Mouse (Mus musculus) stomach, postnatal 0 days (tissue): ENCODE results near the gene Sycp2l. TPM values are rescaled to one million over a fixed set of nuclear protein-coding genes. Genes with fewer than 3 reads are reported as not detected.

Experiments
- ATAC-seq: fragments of 200-750 bp; cut with Nextera tagmentation; 2 replicates; pipeline ENCODE4 v1.8.0; 2017; ENCODE audit not compliant: low FRiP score, low TSS enrichment
- DNase-seq: peaks from one replicate; pipeline ENCODE4 v3.0.0-alpha.2; 2016; ENCODE audit warnings: low spot score
- H3K27ac ChIP-seq: fragments of 300-500 bp; sonication (generic); replicated peaks from 2 replicates; pipeline ENCODE4 v1.5.1; 2014; ENCODE audit warnings: mild to moderate bottlenecking, control low read depth
- H3K27me3 ChIP-seq: fragments of 300-500 bp; sonication (generic); 2 replicates; pipeline ENCODE4 v1.6.1; 2014; ENCODE audit warnings: low read length; ENCODE audit not compliant: control insufficient read depth, insufficient read depth
- H3K36me3 ChIP-seq: fragments of 300-500 bp; sonication (generic); 2 replicates; pipeline ENCODE4 v1.6.1; 2014; ENCODE audit warnings: low read length, mixed read lengths; ENCODE audit not compliant: control insufficient read depth, insufficient read depth
- H3K4me1 ChIP-seq: fragments of 300-500 bp; sonication (generic); replicated peaks from 2 replicates; pipeline ENCODE4 v1.6.1; 2014; ENCODE audit warnings: antibody characterized with exemption; ENCODE audit not compliant: control insufficient read depth, insufficient read depth
- H3K4me2 ChIP-seq: fragments of 300-500 bp; sonication (generic); replicated peaks from 2 replicates; pipeline ENCODE4 v1.6.1; 2014; ENCODE audit warnings: low read depth, mild to moderate bottlenecking, control low read depth, moderate library complexity
- H3K4me3 ChIP-seq: fragments of 300-500 bp; sonication (generic); 2 replicates; pipeline ENCODE4 v1.5.1; 2014; ENCODE audit warnings: low read depth, low read length, control low read depth
- H3K9ac ChIP-seq: fragments of 300-500 bp; sonication (generic); 2 replicates; pipeline ENCODE4 v1.6.1; 2014; ENCODE audit warnings: mild to moderate bottlenecking, low read length, control low read depth, mixed read lengths
- H3K9me3 ChIP-seq: fragments of 300-500 bp; sonication (generic); 2 replicates; pipeline ENCODE4 v1.6.1; 2016; ENCODE audit warnings: low read length; ENCODE audit not compliant: control insufficient read depth
- CTCF ChIP-seq: IDR thresholded peaks from 2 replicates; pipeline ENCODE4 v1.5.1; 2016; ENCODE audit warnings: antibody characterized with exemption, low read depth, mild to moderate bottlenecking, moderate library complexity
- EP300 ChIP-seq: optimal IDR thresholded peaks from 2 replicates; pipeline ENCODE3; 2016; ENCODE audit warnings: antibody characterized with exemption
- WGBS: fragments of 180-500 bp; shearing (Covaris S2); extraction: QIAGEN DNeasy Blood & Tissue Kit; methylation state at CpG from one replicate; pipeline ENCODE4 v1.1.7; 2014; 5-methylcytosine and 5-hydroxymethylcytosine counted together
- polyA plus RNA-seq: library from polyadenylated mRNA; unstranded; fragments of >200 nt; fragmentation: Nextera tagmentation; extraction: Ambion mirVana; gene quantifications from 2 replicates; pipeline ENCODE4 v1.2.1, GENCODE M21; 2015

Sycp2l gene
- polyA plus RNA-seq, 1 experiment from 2014 or later: 0.11 TPM

DNA sequence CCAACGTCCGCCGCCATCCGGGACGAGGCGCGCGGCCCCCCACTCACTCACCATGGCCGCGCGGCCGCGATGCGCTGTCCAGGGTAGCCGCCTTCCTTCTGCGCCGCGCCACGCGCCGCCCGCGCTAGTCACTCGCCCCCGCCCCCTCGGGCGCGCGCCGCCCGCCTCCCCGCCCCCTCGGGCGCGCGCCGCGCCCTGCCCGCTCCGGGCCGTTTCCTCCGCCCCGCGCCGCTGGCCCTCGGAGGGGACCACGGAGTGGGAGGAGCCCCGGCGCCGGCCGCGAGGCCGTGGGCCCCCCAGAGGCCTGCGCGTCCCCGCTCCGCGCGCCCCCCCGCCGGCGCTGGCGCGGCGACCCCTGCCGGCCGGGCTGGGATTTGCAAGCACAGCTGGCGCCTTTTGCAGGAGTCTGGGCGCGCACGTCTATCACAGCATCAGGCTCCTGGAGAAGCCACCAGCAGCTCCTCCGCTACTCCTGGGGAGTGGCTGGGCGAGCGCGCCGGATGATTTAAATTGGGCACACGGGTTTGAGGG lies 106.3 kb downstream of the Sycp2l start, which contains the start of gene Elovl2:
Gene Elovl2, minus strand, starts transcription at position 102 of the 531 bp plus-strand sequence.
- Histone ChIP-seq H3K4me1 (no peaks in the 10 kb centered on the region), H3K36me3 (no peaks in the 10 kb centered on the region), H3K27ac (no peak within 1 kb of the TSS), H3K27me3 (no peaks in the 10 kb centered on the region), H3K4me2 (peak within 1 kb of the TSS; percentile 75), H3K9ac (peak within 1 kb of the TSS; percentile 47), H3K4me3 (peak within 1 kb of the TSS; percentile 52), H3K9me3 (no peaks in the 10 kb centered on the region)
- peak; percentile 63 for TF ChIP-seq CTCF
- TF ChIP-seq EP300: no peak
- 2% methylated on average over 38 of the region's 77 CpGs for WGBS
- DNase-seq (peak; percentile 79), ATAC-seq (peak; percentile 91)

Other genes starting within 250 kb of the Sycp2l start
- gene Pak1ip1, start 113.3 kb upstream of the Sycp2l start, polyA plus RNA-seq: 60.2 and 63.8 TPM in 2 replicates
- 298 and 302 TPM in 2 replicates for gene Tmem14c, start 98.0 kb upstream of the Sycp2l start, polyA plus RNA-seq
- gene Mak, start 34.6 kb upstream of the Sycp2l start, polyA plus RNA-seq: 0.23 and 0.24 TPM in 2 replicates
- gene Gcm2, start 3.3 kb upstream of the Sycp2l start, polyA plus RNA-seq: not detected in 2 replicates
- gene Elovl2, start 106.1 kb downstream of the Sycp2l start, polyA plus RNA-seq: 1.2 and 1.8 TPM in 2 replicates
- 9.0 and 9.4 TPM in 2 replicates for gene Smim13, start 135.5 kb downstream of the Sycp2l start, polyA plus RNA-seq
- not detected in 2 replicates for gene Gm17364, start 159.7 kb downstream of the Sycp2l start, polyA plus RNA-seq